Mouse (Mus musculus): ENCODE data around the gene Nipsnap3a.
A peak's percentile ranks its signal among the peaks of the same experiment; 100 is the strongest.

The Nipsnap3a gene

GRCm38 (mm10) chr4:52989248-52989647 is at the start of gene Nipsnap3a:
Gene Nipsnap3a (plus strand): TSS chr4:52989272.
- DNase-seq = no peak

- DNase-seq = no peak
These were observed 42.4 kb upstream of the Nipsnap3a start for GRCm38 (mm10) chr4:52946665-52947064.

- no peak for DNase-seq
These were observed 40.1 kb upstream of the Nipsnap3a start for GRCm38 (mm10) chr4:52949005-52949404.

GRCm38 (mm10) chr4:52958693-52959092 is 30.4 kb upstream of the Nipsnap3a start:
- DNase-seq = peak; percentile 2

- no peak for DNase-seq
These were observed 24.8 kb upstream of the Nipsnap3a start, which contains the start of gene Olfr270 for GRCm38 (mm10) chr4:52964247-52964646. Gene Olfr270 (plus strand): TSS chr4:52964547.

- no peak for DNase-seq
These were observed 3.9 kb upstream of the Nipsnap3a start for GRCm38 (mm10) chr4:52985216-52985615.

- no peak for DNase-seq
These were observed 2.8 kb upstream of the Nipsnap3a start for GRCm38 (mm10) chr4:52986266-52986665.

GRCm38 (mm10) chr4:52999449-52999848 is 10.4 kb downstream of the Nipsnap3a start:
- DNase-seq = no peak

GRCm38 (mm10) chr4:53000154-53000553 is 11.1 kb downstream of the Nipsnap3a start:
- DNase-seq = no peak

GRCm38 (mm10) chr4:53009183-53009582 is 20.1 kb downstream of the Nipsnap3a start:
- DNase-seq = no peak

- DNase-seq = no peak
These were observed 20.8 kb downstream of the Nipsnap3a start for GRCm38 (mm10) chr4:53009871-53010270.

- DNase-seq = peak; percentile 98
These were observed 22.8 kb downstream of the Nipsnap3a start, which contains the start of gene Nipsnap3b for GRCm38 (mm10) chr4:53011732-53012361. Gene Nipsnap3b (plus strand): TSS chr4:53011880.

GRCm38 (mm10) chr4:53014421-53014820 is 25.3 kb downstream of the Nipsnap3a start:
- DNase-seq = no peak

GRCm38 (mm10) chr4:53015024-53015423 is 26.0 kb downstream of the Nipsnap3a start:
- no peak for DNase-seq

- no peak for DNase-seq
These were observed 29.3 kb downstream of the Nipsnap3a start for GRCm38 (mm10) chr4:53018392-53018791.

- DNase-seq = no peak
These were observed 34.3 kb downstream of the Nipsnap3a start for GRCm38 (mm10) chr4:53023189-53023925.

- DNase-seq = no peak
These were observed 35.3 kb downstream of the Nipsnap3a start for GRCm38 (mm10) chr4:53024397-53024796.

GRCm38 (mm10) chr4:53027811-53028210 is 38.7 kb downstream of the Nipsnap3a start:
- DNase-seq = no peak

- peak; percentile 22 for DNase-seq
These were observed 41.4 kb downstream of the Nipsnap3a start for GRCm38 (mm10) chr4:53030326-53030948.

- no peak for DNase-seq
These were observed 54.7 kb downstream of the Nipsnap3a start for GRCm38 (mm10) chr4:53043819-53044218.

GRCm38 (mm10) chr4:53045807-53046206 is 56.7 kb downstream of the Nipsnap3a start:
- DNase-seq = no peak

- no peak for DNase-seq
These were observed 57.4 kb downstream of the Nipsnap3a start for GRCm38 (mm10) chr4:53046238-53047022.
